Mouse (Mus musculus) embryonic facial prominence, embryonic 15.5 days (tissue): ENCODE measurements around the gene Scgb1b19. TPM values are rescaled to one million over a fixed set of nuclear protein-coding genes. Genes with fewer than 3 reads are reported as not detected.
"Not testable (repeated sequence)": the region's sequence is repeated elsewhere in the genome, so short reads cannot be mapped to it uniquely, and the experiment has no call there.

Source experiments
- ATAC-seq: fragments of 200-750 bp; cut with Nextera tagmentation; 2 replicates; pipeline ENCODE4 v1.8.0; 2017; ENCODE audit warnings: low read depth, moderate TSS enrichment; ENCODE audit not compliant: insufficient number of reproducible peaks, low FRiP score, low TSS enrichment
- H3K27ac ChIP-seq: fragments of 300-500 bp; sonication (generic); replicated peaks from 2 replicates; pipeline ENCODE4 v1.5.1; 2015; ENCODE audit warnings: mild to moderate bottlenecking, inconsistent platforms
- H3K27me3 ChIP-seq: fragments of 300-500 bp; sonication (generic); 2 replicates; pipeline ENCODE4 v1.6.1; 2015; ENCODE audit warnings: inconsistent platforms
- H3K36me3 ChIP-seq: fragments of 300-500 bp; sonication (generic); 2 replicates; pipeline ENCODE4 v1.6.1; 2015; ENCODE audit warnings: mild to moderate bottlenecking, inconsistent platforms
- H3K4me1 ChIP-seq: fragments of 300-500 bp; sonication (generic); 2 replicates; pipeline ENCODE4 v1.6.1; 2015; ENCODE audit warnings: inconsistent platforms
- H3K4me2 ChIP-seq: fragments of 300-500 bp; sonication (generic); replicated peaks from 2 replicates; pipeline ENCODE4 v1.6.1; 2015; ENCODE audit warnings: mild to moderate bottlenecking, inconsistent platforms
- H3K4me3 ChIP-seq: fragments of 300-500 bp; sonication (generic); replicated peaks from 2 replicates; pipeline ENCODE4 v1.5.1; 2015; ENCODE audit warnings: mild to moderate bottlenecking, inconsistent platforms
- H3K9ac ChIP-seq: fragments of 300-500 bp; sonication (generic); 2 replicates; pipeline ENCODE4 v1.6.1; 2015; ENCODE audit warnings: inconsistent platforms
- H3K9me3 ChIP-seq: fragments of 300-500 bp; sonication (generic); replicated peaks from 2 replicates; pipeline ENCODE4 v1.6.1; 2016; ENCODE audit warnings: inconsistent platforms
- WGBS: fragments of 180-500 bp; shearing (Covaris S2); methylation state at CpG from one replicate; pipeline ENCODE4 v1.1.7; 2015; 5-methylcytosine and 5-hydroxymethylcytosine counted together
- polyA plus RNA-seq: library from polyadenylated mRNA; unstranded; fragments of >200 nt; fragmentation: Nextera tagmentation; extraction: Ambion mirVana; gene quantifications from 2 replicates; pipeline ENCODE4 v1.2.1, GENCODE M21; 2015

Scgb1b19 gene
- polyA plus RNA-seq = not detected in 2 replicates

DNA sequence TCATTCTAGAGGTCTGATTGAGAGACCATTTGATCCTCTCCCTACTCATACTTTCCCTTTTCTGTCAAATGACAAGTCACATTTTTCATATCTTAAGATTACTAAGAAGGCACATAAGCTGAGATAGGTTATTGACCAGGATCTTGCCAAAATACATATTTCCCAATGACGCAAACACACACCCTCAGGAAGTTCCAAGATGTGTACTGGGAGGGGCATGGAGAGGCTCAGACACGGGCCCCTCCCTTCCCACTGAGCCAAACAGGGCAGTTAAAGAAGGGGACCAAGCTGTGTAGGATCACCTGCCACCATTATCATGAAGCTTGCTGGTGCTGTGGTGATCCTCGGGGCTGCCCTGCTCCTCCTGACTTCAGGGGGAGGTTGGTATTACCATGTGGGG lies at the start of gene Scgb1b19:
TSS of gene Scgb1b19 (plus strand) at position 301 of the 400 bp plus-strand sequence.
- H3K36me3 ChIP-seq, H3K27me3 ChIP-seq, H3K27ac ChIP-seq, ATAC-seq, H3K4me1 ChIP-seq, H3K4me3 ChIP-seq, H3K9ac ChIP-seq, H3K4me2 ChIP-seq, H3K9me3 ChIP-seq: not testable (repeated sequence)
- 57% methylated on average over 3 of the region's 3 CpGs for WGBS

DNA sequence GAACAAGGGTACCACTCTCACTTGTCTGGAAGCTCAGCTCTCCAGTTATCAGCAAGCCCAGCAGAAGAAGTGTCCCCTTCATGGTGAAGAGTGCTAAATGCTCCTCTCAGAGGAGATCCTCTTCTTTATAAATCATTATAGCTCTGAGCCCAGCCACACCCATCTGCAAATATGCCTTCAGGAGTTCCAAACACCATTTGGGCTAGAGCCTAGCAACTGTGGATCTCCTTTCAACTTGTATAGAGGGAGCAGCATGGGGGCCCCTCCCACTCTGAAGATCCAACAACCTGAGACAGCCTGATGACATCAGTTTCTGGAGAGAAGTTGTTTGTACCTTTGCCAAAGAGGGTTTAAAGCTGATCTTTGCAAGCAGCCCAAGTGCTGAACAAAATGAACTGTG lies 6.9 kb upstream of the Scgb1b19 start, which contains the start of gene Scgb2b19:
TSS of gene Scgb2b19 (minus strand) at position 101 of the 400 bp plus-strand sequence.
- not testable (repeated sequence) for H3K9me3 ChIP-seq, H3K4me3 ChIP-seq, H3K27ac ChIP-seq, ATAC-seq, H3K9ac ChIP-seq, H3K4me2 ChIP-seq, H3K36me3 ChIP-seq, H3K27me3 ChIP-seq, H3K4me1 ChIP-seq

Other genes starting within 250 kb of the Scgb1b19 start
- gene Scgb2b17, start 230.7 kb upstream of the Scgb1b19 start, polyA plus RNA-seq = not detected in 2 replicates
- not detected in 2 replicates for gene Scgb1b17, start 223.8 kb upstream of the Scgb1b19 start, polyA plus RNA-seq
- gene Scgb2b18, start 113.4 kb upstream of the Scgb1b19 start, polyA plus RNA-seq = not detected in 2 replicates
- not detected in 2 replicates for gene Scgb1b18, start 101.7 kb upstream of the Scgb1b19 start, polyA plus RNA-seq
- gene Scgb2b19, start 7.0 kb upstream of the Scgb1b19 start, polyA plus RNA-seq = not detected in 2 replicates
- not detected in 2 replicates for gene Scgb2b20, start 79.0 kb downstream of the Scgb1b19 start, polyA plus RNA-seq
- not detected in 2 replicates for gene Scgb1b20, start 85.9 kb downstream of the Scgb1b19 start, polyA plus RNA-seq
- not detected in 2 replicates for gene Scgb2b21, start 233.2 kb downstream of the Scgb1b19 start, polyA plus RNA-seq